Mouse (Mus musculus) limb, embryonic 10.5 days (tissue): ENCODE data around the gene Slc11a2. TPM values are rescaled to one million over a fixed set of nuclear protein-coding genes. Genes with fewer than 3 reads are reported as not detected.

ENCODE experiments used
- DNase-seq: peaks from one replicate; pipeline ENCODE4 v3.0.0-alpha.2; 2017; ENCODE audit warnings: low spot score
- H3K27ac ChIP-seq: fragments of 300-500 bp; sonication (generic); 2 replicates; pipeline ENCODE4 v1.5.1; 2016; ENCODE audit warnings: mild to moderate bottlenecking
- H3K27me3 ChIP-seq: fragments of 300-500 bp; sonication (generic); 2 replicates; pipeline ENCODE4 v1.6.1; 2016; ENCODE audit warnings: low read depth, mild to moderate bottlenecking; ENCODE audit not compliant: poor library complexity, severe bottlenecking
- H3K36me3 ChIP-seq: fragments of 300-500 bp; sonication (generic); 2 replicates; pipeline ENCODE4 v1.6.1; 2016; ENCODE audit warnings: mild to moderate bottlenecking, moderate library complexity
- H3K4me1 ChIP-seq: fragments of 300-500 bp; sonication (generic); 2 replicates; pipeline ENCODE4 v1.6.1; 2016
- H3K4me3 ChIP-seq: fragments of 300-500 bp; sonication (generic); 2 replicates; pipeline ENCODE4 v1.5.1; 2016; ENCODE audit warnings: mild to moderate bottlenecking, moderate library complexity
- H3K9me3 ChIP-seq: fragments of 300-500 bp; sonication (generic); replicated peaks from 2 replicates; pipeline ENCODE4 v1.6.1; 2016; ENCODE audit warnings: mild to moderate bottlenecking
- WGBS: fragments of 180-500 bp; shearing (Covaris S2); methylation state at CpG from one replicate; pipeline ENCODE4 v1.1.7; 2016; 5-methylcytosine and 5-hydroxymethylcytosine counted together
- polyA plus RNA-seq: library from polyadenylated mRNA; unstranded; fragments of >200 nt; fragmentation: Nextera tagmentation; extraction: Ambion mirVana; gene quantifications from 2 replicates; pipeline ENCODE4 v1.2.1, GENCODE M21; 2016

Slc11a2 gene
- polyA plus RNA-seq, 1 experiment from 2014 or later = 30.4 TPM

GRCm38 (mm10) chr15:100457340-100457739 lies 32.5 kb upstream of the Slc11a2 start:
- H3K9me3 ChIP-seq = no peaks in the 10 kb centered on the region
- no peaks in the 10 kb centered on the region for H3K36me3 ChIP-seq
- peaks cover 19% of the 10 kb centered on the region; the same call in 1 of the 2 replicates for H3K27me3 ChIP-seq
- DNase-seq = peak; percentile 88
- 10% methylated on average over 17 of the region's 17 CpGs for WGBS
- H3K4me3 ChIP-seq = no peak overlapping the region
- no peak overlapping the region for H3K27ac ChIP-seq
- peaks cover 18% of the 10 kb centered on the region; the same call in 1 of the 2 replicates for H3K4me1 ChIP-seq

- Histone ChIP-seq H3K27ac (no peak overlapping the region), H3K27me3 (peaks cover 19% of the 10 kb centered on the region; the same call in 1 of the 2 replicates), H3K4me1 (peaks cover 14% of the 10 kb centered on the region; the same call in 1 of the 2 replicates), H3K9me3 (no peaks in the 10 kb centered on the region), H3K36me3 (no peaks in the 10 kb centered on the region), H3K4me3 (no peak overlapping the region)
- DNase-seq = no peak
- 69% methylated on average over 7 of the region's 7 CpGs for WGBS
Measured at GRCm38 (mm10) chr15:100456356-100456991, 31.6 kb upstream of the Slc11a2 start.

DNA sequence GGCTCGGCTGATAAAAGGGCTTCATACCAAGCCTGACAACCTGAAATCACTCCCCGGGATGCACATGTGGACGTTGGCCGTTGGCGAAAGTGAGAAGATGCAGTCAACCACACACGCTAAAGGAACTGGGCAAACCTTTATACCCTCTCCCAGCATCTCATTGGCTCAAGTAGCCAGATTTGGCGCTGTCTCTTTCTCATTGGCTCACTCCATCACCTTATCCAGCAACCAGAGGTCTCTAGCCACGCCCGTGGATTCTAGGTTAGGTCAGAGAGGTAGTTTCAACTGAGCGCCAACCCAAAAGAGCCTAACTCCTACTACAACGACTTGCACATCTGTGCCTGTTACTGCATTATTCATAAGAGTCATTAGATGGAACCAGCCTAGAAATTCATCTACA lies 27.6 kb upstream of the Slc11a2 start:
- Histone ChIP-seq H3K36me3 (no peaks in the 10 kb centered on the region), H3K27me3 (no peaks in the 10 kb centered on the region), H3K9me3 (no peaks in the 10 kb centered on the region), H3K4me3 (no peak overlapping the region), H3K27ac (no peak overlapping the region), H3K4me1 (0 out of 2 replicates have a peak, but pooled peaks cover 9% of the 10 kb centered on the region)
- no peak for DNase-seq
- WGBS = 77% methylated on average over 11 of the region's 11 CpGs

- no peaks in the 10 kb centered on the region for H3K9me3 ChIP-seq
- H3K36me3 ChIP-seq = no peaks in the 10 kb centered on the region
- H3K4me3 ChIP-seq = no peak overlapping the region
- no peak overlapping the region for H3K27ac ChIP-seq
- 74% methylated on average over 16 of the region's 16 CpGs for WGBS
- DNase-seq = no peak
- H3K27me3 ChIP-seq = no peaks in the 10 kb centered on the region
- H3K4me1 ChIP-seq = 0 out of 2 replicates have a peak, but pooled peaks cover 1% of the 10 kb centered on the region
Measured at GRCm38 (mm10) chr15:100451245-100451644, 26.4 kb upstream of the Slc11a2 start.

- WGBS = 87% methylated on average over 3 of the region's 3 CpGs
Measured at GRCm38 (mm10) chr15:100449495-100449894, 24.6 kb upstream of the Slc11a2 start.

GRCm38 (mm10) chr15:100448572-100448971 lies 23.7 kb upstream of the Slc11a2 start:
- no peak for DNase-seq
- H3K9me3 ChIP-seq = no peaks in the 10 kb centered on the region
- H3K4me1 ChIP-seq = peaks cover 8% of the 10 kb centered on the region

More at GRCm38 (mm10) chr15:100449495-100449894, 24.6 kb upstream of the Slc11a2 start:
- H3K36me3 ChIP-seq = no peaks in the 10 kb centered on the region
- no peak overlapping the region for H3K27ac ChIP-seq
- H3K27me3 ChIP-seq = no peaks in the 10 kb centered on the region
- no peaks in the 10 kb centered on the region for H3K4me1 ChIP-seq
- no peaks in the 10 kb centered on the region for H3K9me3 ChIP-seq
- H3K4me3 ChIP-seq = no peak overlapping the region
- no peak for DNase-seq

GRCm38 (mm10) chr15:100446887-100447286 lies 22.0 kb upstream of the Slc11a2 start:
- WGBS = 81% methylated on average over 2 of the region's 2 CpGs
- Histone ChIP-seq H3K27ac (no peak overlapping the region), H3K4me3 (no peak overlapping the region), H3K9me3 (no peaks in the 10 kb centered on the region), H3K36me3 (no peaks in the 10 kb centered on the region), H3K4me1 (peaks cover 11% of the 10 kb centered on the region), H3K27me3 (no peaks in the 10 kb centered on the region)
- no peak for DNase-seq

More at GRCm38 (mm10) chr15:100448572-100448971, 23.7 kb upstream of the Slc11a2 start:
- Histone ChIP-seq H3K27ac (no peak overlapping the region), H3K4me3 (no peak overlapping the region), H3K27me3 (no peaks in the 10 kb centered on the region), H3K36me3 (no peaks in the 10 kb centered on the region)
- 77% methylated on average over 4 of the region's 4 CpGs for WGBS

GRCm38 (mm10) chr15:100443126-100443922 lies 18.5 kb upstream of the Slc11a2 start:
- Histone ChIP-seq H3K27ac (peak overlapping the region; percentile 83), H3K4me1 (peaks cover 11% of the 10 kb centered on the region), H3K27me3 (no peaks in the 10 kb centered on the region), H3K4me3 (peak overlapping the region; percentile 54), H3K9me3 (no peaks in the 10 kb centered on the region), H3K36me3 (no peaks in the 10 kb centered on the region)
- WGBS = 6% methylated on average over 28 of the region's 31 CpGs
- DNase-seq = peak; percentile 85

DNA sequence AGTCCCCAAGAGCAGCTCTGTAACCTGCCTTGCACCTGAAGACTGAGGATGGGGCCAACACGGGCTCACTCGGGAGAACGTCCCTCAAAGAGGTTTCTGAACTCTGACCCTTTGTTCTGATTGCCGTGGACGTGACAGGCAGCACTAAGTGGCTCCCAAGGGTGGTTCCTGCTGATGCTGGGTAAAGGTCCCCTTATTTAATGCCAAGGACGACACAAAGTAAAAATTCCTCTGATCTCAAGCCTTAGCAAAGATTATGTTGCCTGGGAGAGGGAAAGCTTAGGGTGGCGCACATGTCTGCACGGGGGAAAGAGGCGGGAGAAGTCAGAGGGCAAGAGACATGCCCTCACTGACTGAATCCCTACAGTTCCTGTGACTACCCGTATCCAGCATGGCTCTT lies 11.6 kb upstream of the Slc11a2 start:
- WGBS = 81% methylated on average over 10 of the region's 10 CpGs
- Histone ChIP-seq H3K4me1 (0 out of 2 replicates have a peak, but pooled peaks cover 3% of the 10 kb centered on the region), H3K27ac (no peak overlapping the region), H3K27me3 (no peaks in the 10 kb centered on the region), H3K9me3 (no peaks in the 10 kb centered on the region), H3K4me3 (no peak overlapping the region), H3K36me3 (no peaks in the 10 kb centered on the region)
- DNase-seq = no peak

- H3K4me3 ChIP-seq = no peak overlapping the region
- H3K4me1 ChIP-seq = 0 out of 2 replicates have a peak, but pooled peaks cover 3% of the 10 kb centered on the region
- H3K27ac ChIP-seq = no peak overlapping the region
- no peaks in the 10 kb centered on the region for H3K27me3 ChIP-seq
- DNase-seq = no peak
- H3K36me3 ChIP-seq = no peaks in the 10 kb centered on the region
- WGBS = 95% methylated on average over 4 of the region's 4 CpGs
- H3K9me3 ChIP-seq = no peaks in the 10 kb centered on the region
Measured at GRCm38 (mm10) chr15:100436112-100436511, 11.2 kb upstream of the Slc11a2 start.

DNA sequence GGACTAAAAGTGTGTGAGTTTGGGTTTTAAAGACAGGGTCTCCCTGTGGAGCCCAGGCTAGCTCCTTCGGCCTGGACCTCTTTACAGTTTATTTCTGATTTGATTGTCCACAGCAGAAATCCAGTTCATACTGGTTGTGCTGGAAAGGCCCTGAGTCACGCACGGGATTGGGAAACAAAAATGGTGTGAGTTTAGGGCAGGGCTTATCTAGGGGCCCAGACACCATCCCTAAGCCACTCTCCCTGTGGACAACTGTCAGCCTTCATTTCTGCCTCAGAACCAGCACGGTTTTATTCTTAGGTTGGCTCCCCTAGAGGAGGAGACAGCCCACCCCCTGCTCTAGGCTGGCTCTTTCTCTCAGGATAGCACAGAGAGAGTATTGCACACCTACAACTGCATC lies 8.4 kb upstream of the Slc11a2 start:
- Histone ChIP-seq H3K27me3 (no peaks in the 10 kb centered on the region), H3K9me3 (no peaks in the 10 kb centered on the region), H3K27ac (no peak overlapping the region), H3K4me3 (no peak overlapping the region), H3K4me1 (peaks cover 12% of the 10 kb centered on the region; the same call in 1 of the 2 replicates), H3K36me3 (no peaks in the 10 kb centered on the region)
- 68% methylated on average over 4 of the region's 4 CpGs for WGBS
- no peak for DNase-seq

- Histone ChIP-seq H3K27me3 (no peaks in the 10 kb centered on the region), H3K27ac (no peak overlapping the region), H3K9me3 (no peaks in the 10 kb centered on the region), H3K4me1 (peaks cover 13% of the 10 kb centered on the region; the same call in 1 of the 2 replicates), H3K4me3 (no peak overlapping the region), H3K36me3 (no peaks in the 10 kb centered on the region)
- 82% methylated on average over 11 of the region's 11 CpGs for whole genome bisulfite sequencing
- DNase-seq = no peak
Measured at GRCm38 (mm10) chr15:100429959-100430565, 5.2 kb upstream of the Slc11a2 start.
